Mouse (Mus musculus) pancreas, adult 10 weeks (tissue): Measurements from ENCODE around the gene Wdr74. TPM values are rescaled to one million over a fixed set of nuclear protein-coding genes. Genes with fewer than 3 reads are reported as not detected.

Experiments
- polyA plus RNA-seq: library from polyadenylated mRNA; stranded (reverse); fragments of 350-450 nt; fragmentation: Illumina TruSeq; extraction: RNeasy Lipid Tissue Mini Kit (QIAGEN cat#74804); gene quantifications from one replicate; pipeline ENCODE4 v1.2.3, GENCODE M21; 2015; ENCODE audit warnings: low read depth, low replicate concordance; ENCODE audit not compliant: insufficient read depth

Wdr74 gene
- 35.4 TPM for polyA plus RNA-seq

DNA sequence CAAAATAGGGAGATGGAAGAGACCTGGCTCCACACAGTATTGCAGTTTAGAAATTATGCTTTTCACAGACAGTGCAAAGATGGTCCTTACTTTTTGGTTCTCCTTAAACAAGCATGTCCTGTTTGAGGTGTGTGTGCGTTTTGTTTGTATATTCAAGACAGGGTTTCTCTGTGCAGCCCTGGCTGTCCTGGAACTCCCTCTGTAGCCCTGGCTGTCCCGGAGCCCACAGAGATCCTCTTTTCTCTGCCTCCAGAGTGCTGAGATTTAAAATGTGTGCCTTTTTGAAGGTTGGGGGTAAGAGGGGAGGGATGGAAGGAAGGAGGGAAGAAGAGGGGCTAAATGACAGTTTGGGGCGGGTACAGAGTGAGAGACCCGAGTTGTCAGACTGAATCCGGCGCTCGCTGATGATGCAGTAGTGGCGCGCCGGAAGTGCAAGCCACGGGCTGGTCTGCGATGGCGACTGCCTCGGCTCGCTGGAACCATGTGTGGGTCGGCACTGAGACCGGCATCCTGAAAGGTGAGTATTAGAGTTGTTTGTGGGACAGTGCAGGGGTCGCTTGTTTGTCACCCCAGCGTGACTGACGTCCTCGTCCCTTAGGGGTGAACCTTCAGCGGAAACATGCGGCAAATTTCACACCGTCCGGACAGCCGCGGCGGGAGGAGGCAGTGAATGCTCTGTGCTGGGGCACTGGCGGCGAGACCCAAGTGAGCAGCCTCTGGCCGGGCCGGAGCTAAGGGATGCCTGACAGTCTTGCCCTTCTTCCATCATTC lies at the start of gene Wdr74:
Gene Wdr74 (plus strand): TSS at position 439 of the 771 bp plus-strand sequence.

DNA sequence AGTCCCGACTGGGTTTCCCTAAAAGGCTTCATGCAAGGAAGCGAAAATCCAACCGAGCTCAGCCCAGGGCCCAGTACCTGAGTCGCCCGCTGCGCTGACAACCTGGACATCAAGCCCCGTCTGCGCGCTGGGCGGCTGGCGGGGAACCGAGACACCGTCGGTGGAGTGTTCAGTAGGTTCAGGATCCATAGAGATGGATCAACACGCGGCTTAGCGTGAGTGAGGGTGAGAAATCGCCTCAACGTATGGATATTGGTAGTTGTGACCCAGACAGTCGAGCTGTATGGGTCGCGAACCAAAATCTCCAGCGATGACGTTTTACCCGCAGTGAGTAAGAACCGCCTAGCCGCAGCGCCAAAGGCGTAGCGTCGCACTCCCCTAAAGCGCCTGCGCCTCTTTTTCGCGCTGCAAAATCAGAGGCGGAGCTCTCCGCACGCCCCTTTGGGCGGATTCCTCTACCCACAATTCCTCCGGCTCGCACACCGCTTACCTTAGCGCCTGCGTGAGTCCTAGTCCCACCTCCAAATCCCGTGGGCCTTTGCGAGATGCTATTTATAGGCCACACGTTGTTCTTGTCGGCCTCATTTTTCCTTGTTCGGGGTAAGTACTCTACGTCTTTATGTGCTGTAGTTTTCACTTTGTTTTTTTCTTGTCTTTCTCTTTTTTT lies 12.6 kb upstream of the Wdr74 start, which contains the start of gene Slc3a2:
Gene Slc3a2 (minus strand): TSS at position 463 of the 667 bp plus-strand sequence.

DNA sequence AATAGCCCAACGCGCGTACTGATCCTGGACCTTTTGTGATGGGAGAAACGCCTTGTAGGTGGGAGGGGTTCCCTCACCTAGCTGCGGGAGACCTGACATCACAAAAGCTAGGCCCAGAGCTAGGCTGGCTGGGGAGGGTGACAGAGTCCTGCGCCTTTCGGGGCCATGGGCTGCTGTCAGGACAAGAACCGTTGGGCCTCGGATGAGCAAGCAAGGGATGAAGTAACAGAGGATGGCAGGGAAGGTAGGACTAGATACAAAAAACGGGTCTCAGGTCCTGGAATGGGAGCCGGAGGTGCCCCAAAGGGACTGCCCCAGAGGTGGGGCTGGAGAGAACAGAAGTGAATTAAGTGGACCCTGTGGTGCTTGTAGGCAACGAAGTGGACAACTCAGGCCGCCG lies 5.0 kb downstream of the Wdr74 start, which contains the start of gene 1700092M07Rik:
Gene 1700092M07Rik (plus strand): TSS at position 116 of the 400 bp plus-strand sequence.

DNA sequence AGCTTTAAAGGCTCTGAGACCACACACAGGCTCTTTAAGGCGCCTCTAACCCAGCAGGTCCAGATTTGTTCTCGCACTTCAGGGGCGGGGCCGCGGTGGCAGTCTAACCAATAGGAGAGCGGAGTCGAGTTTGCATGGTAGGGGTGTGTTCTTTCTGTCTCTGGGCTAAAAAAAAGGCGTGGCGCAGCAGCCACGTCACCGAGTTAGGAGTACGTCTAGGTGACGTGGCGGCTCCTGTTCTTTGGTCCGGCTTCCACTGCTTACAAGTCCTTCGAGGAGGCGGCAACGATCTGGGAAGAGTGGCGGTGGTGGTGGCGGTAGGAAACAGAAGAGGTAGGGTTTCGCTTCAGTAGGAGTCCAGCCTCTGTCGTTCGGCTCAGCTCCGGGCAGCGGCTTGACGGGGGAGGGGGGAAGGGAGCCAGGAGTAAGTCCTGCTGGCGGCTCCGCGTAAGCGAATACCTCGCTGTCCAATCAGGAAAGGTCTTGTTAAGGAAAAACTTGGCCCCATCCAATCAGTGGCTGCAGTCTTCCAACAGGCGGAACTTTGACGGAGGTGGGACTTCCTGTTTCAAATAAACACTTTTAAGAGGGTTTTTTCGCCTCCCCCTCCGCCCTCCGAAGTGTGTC lies 5.7 kb downstream of the Wdr74 start, which contains the start of gene Stx5a:
Gene Stx5a (plus strand): TSS at position 171 of the 627 bp plus-strand sequence.

DNA sequence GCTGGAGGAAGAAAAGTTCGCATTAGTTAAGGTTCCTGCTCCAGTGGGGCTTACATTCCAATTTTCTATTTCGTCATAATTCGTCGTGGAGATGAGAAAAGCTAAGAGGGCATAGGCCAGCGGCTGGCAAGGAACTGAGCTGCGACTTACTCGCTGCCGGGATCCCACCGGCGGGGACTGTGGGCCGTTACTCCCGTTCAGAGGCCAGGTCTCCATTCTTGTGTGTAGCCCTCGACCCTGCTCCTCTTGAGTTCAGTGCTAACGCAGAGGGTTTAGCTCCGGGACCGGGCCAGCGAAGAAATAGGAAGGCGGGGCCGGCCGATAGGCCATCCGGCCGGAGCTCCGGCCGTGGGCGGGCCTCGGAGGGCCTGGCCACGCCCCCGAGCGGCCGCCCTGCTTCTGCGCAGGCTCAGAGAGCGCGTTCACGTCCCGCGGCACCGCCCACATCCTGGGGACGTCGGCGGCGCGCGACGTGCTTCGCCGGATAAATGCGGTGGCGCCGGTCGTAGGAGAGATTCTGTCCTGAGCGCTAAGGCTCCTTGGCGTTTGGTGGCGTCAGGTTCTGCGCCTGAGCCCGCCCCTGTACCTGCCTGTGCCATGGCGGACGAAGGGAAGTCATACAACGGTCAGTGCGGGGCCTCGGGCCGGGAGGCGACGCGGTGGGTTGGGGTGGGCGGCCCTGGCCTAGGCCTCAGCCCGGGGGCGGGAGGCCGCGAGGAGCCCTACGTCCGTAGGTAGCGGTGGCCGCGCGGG lies 21.2 kb downstream of the Wdr74 start, which contains the start of gene Nxf1:
Gene Nxf1 (plus strand): TSS at position 439 of the 753 bp plus-strand sequence.

DNA sequence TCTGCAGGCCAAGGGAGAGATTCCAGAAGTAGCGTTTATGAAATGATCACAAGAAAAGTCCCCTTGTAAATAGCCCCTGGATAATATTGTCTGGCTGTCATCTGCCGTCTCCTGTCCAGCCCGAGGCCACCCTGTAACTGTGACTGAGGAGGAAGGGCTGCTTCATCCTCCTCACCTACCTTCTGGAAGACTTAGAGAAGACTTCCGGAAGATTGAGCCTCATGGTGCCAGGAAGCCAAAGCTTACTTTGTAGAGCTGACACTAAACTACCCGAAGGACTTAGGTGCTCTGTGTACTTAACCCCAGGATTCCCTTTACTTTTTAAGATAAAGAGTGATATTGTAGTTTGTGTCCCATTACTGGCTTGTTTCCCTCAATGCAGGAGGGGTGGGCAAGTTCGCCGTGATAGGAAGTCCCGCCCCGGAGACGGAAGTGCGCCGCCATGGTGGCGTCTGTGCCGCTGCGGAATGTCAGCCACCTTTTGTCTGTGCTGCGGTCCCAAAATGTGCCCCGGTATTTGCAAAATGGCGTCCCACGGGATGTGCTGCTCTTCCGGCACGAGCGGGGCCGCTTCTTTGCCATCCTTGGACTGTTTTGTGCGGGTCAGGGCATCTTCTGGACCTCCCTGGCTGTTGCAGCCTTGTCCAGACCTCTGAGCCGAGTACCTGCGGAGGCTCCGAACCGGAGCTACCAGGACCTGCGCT lies 35.1 kb downstream of the Wdr74 start, which contains the start of gene Tmem223:
Gene Tmem223 (plus strand): TSS at position 430 of the 704 bp plus-strand sequence.

DNA sequence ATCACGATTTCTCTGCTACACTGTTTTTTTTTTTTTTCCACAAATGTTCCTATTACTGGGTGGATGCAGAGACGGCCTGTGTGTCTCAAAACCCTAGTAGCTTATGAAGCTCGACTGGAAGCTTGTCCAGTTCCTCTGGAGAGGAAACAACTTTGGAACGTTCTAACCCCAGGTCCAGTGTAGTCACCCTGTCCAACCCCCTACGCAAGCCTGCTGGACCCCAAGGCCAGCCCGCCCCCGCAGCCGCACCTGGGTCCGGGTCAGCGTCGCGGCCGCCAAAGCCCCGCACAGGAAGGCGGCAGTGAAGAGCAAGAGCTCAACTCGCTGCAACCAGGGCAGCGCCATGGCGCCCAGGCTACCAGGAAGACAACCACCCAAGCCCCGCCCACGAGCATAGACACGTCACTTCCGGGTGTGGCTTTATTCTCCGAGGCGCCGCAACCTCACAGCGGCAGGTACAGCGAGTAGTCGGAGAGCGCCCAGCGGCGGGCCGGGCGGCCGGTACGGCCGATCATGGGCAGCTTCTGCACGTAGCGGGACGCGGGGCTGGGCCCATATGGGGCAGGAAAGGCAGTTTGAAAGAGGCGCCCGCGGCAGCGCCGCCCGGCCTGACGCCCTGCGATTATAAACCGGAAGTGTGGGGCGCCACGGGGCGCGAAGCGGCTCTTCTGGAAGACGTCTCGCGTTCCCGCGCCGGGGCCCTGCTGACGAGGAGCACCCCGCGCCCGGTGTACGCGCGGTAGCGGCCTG lies 38.6 kb downstream of the Wdr74 start, which contains the start of gene Tmem179b:
Gene Tmem179b (minus strand): TSS at position 382 of the 750 bp plus-strand sequence.

DNA sequence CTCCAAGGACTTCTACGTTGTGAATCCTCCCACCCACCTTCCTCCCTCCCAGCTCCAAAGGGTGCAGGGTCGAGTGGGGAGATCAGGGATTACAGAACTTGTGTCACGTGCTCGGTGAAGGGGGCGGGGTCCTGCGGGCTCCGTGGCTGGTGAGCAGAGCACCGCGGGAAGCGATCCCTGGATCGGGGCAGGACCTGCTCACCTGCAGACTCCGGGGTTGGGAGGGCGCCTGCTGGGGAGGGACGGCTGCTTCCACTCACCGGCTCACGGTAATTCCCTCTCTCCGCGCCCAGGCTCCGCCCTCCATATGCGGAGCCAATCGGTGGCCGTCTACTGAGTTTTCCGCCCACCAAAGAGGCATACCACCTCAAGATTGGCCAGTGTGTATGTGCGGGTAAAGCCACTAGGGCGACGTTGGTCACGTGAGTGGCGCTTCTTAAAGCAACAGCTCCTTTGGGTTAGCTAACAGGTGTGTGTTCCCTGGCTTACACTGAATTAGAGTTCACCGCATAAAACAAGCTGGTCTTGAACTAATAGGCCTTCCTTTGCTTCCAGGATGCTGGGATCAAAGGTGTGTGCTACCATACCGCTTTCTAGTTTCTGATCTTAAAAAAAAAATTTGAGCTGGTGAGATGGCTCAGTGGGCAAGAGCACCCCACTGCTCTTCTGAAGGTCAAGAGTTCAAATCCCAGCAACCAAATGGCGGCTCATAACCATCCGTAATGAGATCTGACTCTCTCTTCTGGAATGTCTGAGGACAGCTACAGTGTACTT lies 50.6 kb downstream of the Wdr74 start, which contains the start of gene Taf6l:
Gene Taf6l (minus strand): TSS at position 410 of the 774 bp plus-strand sequence.

Other genes starting within 250 kb of the Wdr74 start
- not detected for gene Slc22a8, start 144.6 kb upstream of the Wdr74 start, polyA plus RNA-seq
- gene Slc22a6, start 117.8 kb upstream of the Wdr74 start, polyA plus RNA-seq = not detected
- gene Chrm1, start 72.0 kb upstream of the Wdr74 start, polyA plus RNA-seq = 0.18 TPM
- gene Slc3a2, start 12.5 kb upstream of the Wdr74 start, polyA plus RNA-seq = 80.3 TPM
- gene 1700092M07Rik, start 4.9 kb downstream of the Wdr74 start, polyA plus RNA-seq = not detected
- 67.2 TPM for gene Stx5a, start 5.6 kb downstream of the Wdr74 start, polyA plus RNA-seq
- 127 TPM for gene Nxf1, start 21.2 kb downstream of the Wdr74 start, polyA plus RNA-seq
- gene Tmem223, start 35.2 kb downstream of the Wdr74 start, polyA plus RNA-seq = 32.1 TPM
- gene Tmem179b, start 38.6 kb downstream of the Wdr74 start, polyA plus RNA-seq = 17.0 TPM
- gene Taf6l, start 50.6 kb downstream of the Wdr74 start, polyA plus RNA-seq = 0.76 TPM
- gene Polr2g, start 62.8 kb downstream of the Wdr74 start, polyA plus RNA-seq = 17.1 TPM
- gene Zbtb3, start 66.7 kb downstream of the Wdr74 start, polyA plus RNA-seq = not detected
- 4.5 TPM for gene Ttc9c, start 83.5 kb downstream of the Wdr74 start, polyA plus RNA-seq
- 20.7 TPM for gene Hnrnpul2, start 84.2 kb downstream of the Wdr74 start, polyA plus RNA-seq
- not detected for gene AC129217.1, start 93.9 kb downstream of the Wdr74 start, polyA plus RNA-seq
- gene Bscl2, start 101.6 kb downstream of the Wdr74 start, polyA plus RNA-seq = 31.5 TPM
- gene Gng3, start 103.4 kb downstream of the Wdr74 start, polyA plus RNA-seq = not detected
- 4.9 TPM for gene Lrrn4cl, start 114.9 kb downstream of the Wdr74 start, polyA plus RNA-seq
- gene Ubxn1, start 135.7 kb downstream of the Wdr74 start, polyA plus RNA-seq = 28.6 TPM
- 15.0 TPM for gene Uqcc3, start 145.1 kb downstream of the Wdr74 start, polyA plus RNA-seq
- 7.5 TPM for gene Lbhd1, start 147.9 kb downstream of the Wdr74 start, polyA plus RNA-seq
- gene Gm49403, start 148.1 kb downstream of the Wdr74 start, polyA plus RNA-seq = not detected
- 7.3 TPM for gene 1810009A15Rik, start 153.0 kb downstream of the Wdr74 start, polyA plus RNA-seq
- not detected for gene Gm49416, start 153.1 kb downstream of the Wdr74 start, polyA plus RNA-seq
- gene Ints5, start 157.2 kb downstream of the Wdr74 start, polyA plus RNA-seq = 4.9 TPM
- 50.2 TPM for gene Ganab, start 162.2 kb downstream of the Wdr74 start, polyA plus RNA-seq
- 18.1 TPM for gene B3gat3, start 184.5 kb downstream of the Wdr74 start, polyA plus RNA-seq
- 0.74 TPM for gene Rom1, start 193.5 kb downstream of the Wdr74 start, polyA plus RNA-seq
- gene Eml3, start 193.7 kb downstream of the Wdr74 start, polyA plus RNA-seq = 11.7 TPM
- 16.1 TPM for gene Mta2, start 206.0 kb downstream of the Wdr74 start, polyA plus RNA-seq
- 7.9 TPM for gene Tut1, start 218.0 kb downstream of the Wdr74 start, polyA plus RNA-seq
- 169 TPM for gene Eef1g, start 231.2 kb downstream of the Wdr74 start, polyA plus RNA-seq